Mouse (Mus musculus) thymus, adult 2 months (tissue): ENCODE results near the gene Gm4559. TPM values are rescaled to one million over a fixed set of nuclear protein-coding genes. Genes with fewer than 3 reads are reported as not detected.
"Not testable (repeated sequence)": the region's sequence is repeated elsewhere in the genome, so short reads cannot be mapped to it uniquely, and the experiment has no call there.

Experiments used
- DNase-seq: peaks from one replicate; pipeline ENCODE4 v3.0.0; 2021
- H3K27ac ChIP-seq: fragments of 200-500 bp; 2 replicates; pipeline ENCODE4 v1.5.1; 2012; ENCODE audit warnings: low read length, control low read depth; ENCODE audit not compliant: control insufficient read depth, insufficient read depth
- H3K27me3 ChIP-seq: fragments of 200-500 bp; 2 replicates; pipeline ENCODE4 v1.6.1; 2012; ENCODE audit warnings: mild to moderate bottlenecking, low read length, moderate library complexity, mixed read lengths; ENCODE audit not compliant: control insufficient read depth, insufficient read depth
- H3K36me3 ChIP-seq: fragments of 200-500 bp; 2 replicates; pipeline ENCODE4 v1.6.1; 2012; ENCODE audit warnings: mild to moderate bottlenecking, low read length, moderate library complexity; ENCODE audit not compliant: control insufficient read depth, insufficient read depth
- H3K4me1 ChIP-seq: fragments of 200-500 bp; replicated peaks from 2 replicates; pipeline ENCODE4 v1.6.1; 2012; ENCODE audit warnings: low read length; ENCODE audit not compliant: control insufficient read depth, insufficient read depth
- H3K4me3 ChIP-seq: fragments of 200-500 bp; 2 replicates; pipeline ENCODE4 v1.5.1; 2012; ENCODE audit warnings: mild to moderate bottlenecking, low read length, control low read depth, moderate library complexity; ENCODE audit not compliant: control insufficient read depth, insufficient read depth
- CTCF ChIP-seq: fragments of 200-500 bp; IDR thresholded peaks from 2 replicates; pipeline ENCODE4 v1.5.1; 2012; ENCODE audit warnings: mild to moderate bottlenecking, control low read depth, low read length, moderate library complexity, borderline replicate concordance; ENCODE audit not compliant: control insufficient read depth, poor library complexity, insufficient read depth; ENCODE audit errors: extremely low read depth
- POLR2A ChIP-seq: fragments of 200-500 bp; IDR thresholded peaks from 2 replicates; pipeline ENCODE4 v1.6.1; 2012; ENCODE audit warnings: mild to moderate bottlenecking, low read length, control low read depth, moderate library complexity; ENCODE audit not compliant: control insufficient read depth, poor library complexity, insufficient read depth; ENCODE audit errors: extremely low read depth
- WGBS: fragments of 180-500 bp; shearing (Covaris S2); methylation state at CpG from one replicate; pipeline ENCODE4 v1.1.7; 2018; 5-methylcytosine and 5-hydroxymethylcytosine counted together
- polyA plus RNA-seq: library from polyadenylated mRNA; depleted of rRNA; stranded (reverse); fragments of >200 nt; gene quantifications from 2 replicates; pipeline ENCODE4 v1.2.3, GENCODE M21; 2012

Gm4559 gene
- polyA plus RNA-seq, 1 experiment, result not detected

DNA sequence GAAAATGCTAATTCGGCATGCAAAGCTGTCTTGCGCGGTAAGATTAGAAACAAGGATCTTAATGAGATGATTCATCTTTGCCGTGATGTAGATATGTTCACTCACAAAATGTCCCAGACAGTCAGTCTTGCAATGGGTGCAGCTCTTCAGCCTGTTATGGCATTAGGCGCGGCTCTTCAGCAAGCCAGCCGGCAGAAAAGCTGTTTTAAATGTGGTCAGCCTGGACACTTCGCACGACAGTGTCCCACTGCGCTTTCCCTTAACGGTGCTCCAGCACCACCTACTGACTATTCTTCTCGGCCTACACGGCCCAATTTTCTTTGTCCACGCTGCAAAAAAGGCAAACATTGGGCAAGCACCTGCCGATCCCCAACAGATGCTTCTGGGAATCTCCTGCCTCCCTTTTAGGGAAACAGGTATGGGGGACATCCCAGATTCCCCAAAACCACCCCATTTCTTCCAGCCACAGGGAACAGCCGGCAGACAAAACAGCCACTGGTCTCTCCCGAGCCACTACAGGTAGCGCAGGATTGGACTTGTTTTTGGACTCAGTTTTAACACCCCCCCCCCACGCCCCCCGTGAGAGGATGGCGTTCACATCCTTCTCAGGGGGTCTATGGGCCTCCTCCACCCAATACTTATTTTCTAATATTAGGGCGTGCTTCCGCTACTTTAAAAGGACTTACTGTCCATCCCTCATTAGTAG, 11.1 kb upstream of the Gm4559 start:
- H3K4me1 ChIP-seq, result 0 out of 2 replicates have a peak, but pooled peaks cover 2% of the 10 kb centered on the region
- no peak for DNase-seq
- 28% methylated on average over 23 of the region's 23 CpGs for WGBS
- TF ChIP-seq CTCF, result no peak
- no peak for TF ChIP-seq POLR2A
- H3K27ac ChIP-seq, result no peak overlapping the region
- H3K36me3 ChIP-seq, result no peaks in the 10 kb centered on the region
- no peak overlapping the region for H3K4me3 ChIP-seq
- H3K27me3 ChIP-seq, result no peaks in the 10 kb centered on the region; the same call in 1 of the 2 replicates

DNA sequence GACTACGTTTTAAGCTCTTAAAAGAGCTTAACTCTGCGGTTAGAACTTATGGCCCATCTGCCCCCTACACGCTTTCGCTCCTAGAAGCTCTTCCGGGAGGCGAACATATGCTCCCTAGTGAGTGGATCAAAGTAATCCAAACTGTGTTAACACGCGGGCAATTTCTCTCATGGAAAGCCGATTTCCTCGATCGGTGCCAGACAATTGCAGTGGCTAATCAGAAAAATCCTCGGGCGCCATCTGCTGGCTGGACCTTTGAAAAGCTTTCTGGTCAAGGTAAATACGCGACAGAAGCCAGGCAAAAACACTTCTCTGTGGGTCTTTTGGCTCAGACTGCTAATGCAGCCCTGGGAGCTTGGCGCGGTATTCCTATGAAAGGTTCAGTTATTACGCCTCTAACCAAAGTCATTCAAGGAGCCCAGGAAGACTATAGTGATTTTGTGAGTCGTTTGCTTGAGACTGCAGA, 10.5 kb upstream of the Gm4559 start:
- Histone ChIP-seq H3K27ac (no peak overlapping the region), H3K27me3 (no peaks in the 10 kb centered on the region; the same call in 1 of the 2 replicates), H3K4me3 (peak overlapping the region; percentile 61), H3K36me3 (no peaks in the 10 kb centered on the region), H3K4me1 (0 out of 2 replicates have a peak, but pooled peaks cover 2% of the 10 kb centered on the region)
- peak; percentile 89 for DNase-seq
- no peak for TF ChIP-seq POLR2A
- TF ChIP-seq CTCF, result no peak
- under 1% methylated on average over 19 of the region's 19 CpGs for WGBS

DNA sequence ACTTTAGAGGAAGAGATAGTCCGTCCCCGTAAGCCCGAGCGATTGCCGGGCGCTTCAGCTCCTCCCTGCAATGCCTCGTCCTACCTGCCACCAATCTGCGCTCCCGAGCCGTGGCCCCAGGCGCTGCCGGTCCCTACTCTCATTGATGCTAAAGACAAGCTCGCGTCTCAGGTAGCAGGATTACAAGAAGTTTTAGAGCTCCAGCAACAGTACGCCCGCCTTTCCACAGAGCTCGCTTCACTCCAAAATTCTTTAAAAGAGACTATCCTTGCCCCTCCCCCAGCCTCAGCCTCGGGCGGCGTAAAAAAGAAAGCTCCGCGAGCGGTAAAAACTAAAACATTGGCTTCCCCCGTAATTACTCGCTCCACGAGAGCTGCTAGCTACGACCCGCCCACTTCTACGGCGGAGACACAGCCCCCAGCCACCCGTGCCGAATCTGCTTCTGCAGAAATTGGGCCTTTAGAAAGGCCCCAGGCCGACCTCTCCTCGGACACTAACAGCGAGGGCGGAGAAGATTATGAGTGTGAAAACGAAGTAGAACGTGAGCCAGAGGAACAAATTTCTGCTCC, 9.9 kb upstream of the Gm4559 start:
- H3K4me3 ChIP-seq, result peak overlapping the region; percentile 61
- DNase-seq, result peak; percentile 55
- 0 out of 2 replicates have a peak, but pooled peaks cover 2% of the 10 kb centered on the region for H3K4me1 ChIP-seq
- WGBS, result under 1% methylated on average over 38 of the region's 38 CpGs
- no peaks in the 10 kb centered on the region for H3K36me3 ChIP-seq
- H3K27ac ChIP-seq, result no peak overlapping the region
- TF ChIP-seq CTCF (no peak; the same call in 1 of the 2 replicates), POLR2A (0 out of 2 replicates have a peak, but pooled peaks have one; percentile 25)
- H3K27me3 ChIP-seq, result no peaks in the 10 kb centered on the region; the same call in 1 of the 2 replicates

DNA sequence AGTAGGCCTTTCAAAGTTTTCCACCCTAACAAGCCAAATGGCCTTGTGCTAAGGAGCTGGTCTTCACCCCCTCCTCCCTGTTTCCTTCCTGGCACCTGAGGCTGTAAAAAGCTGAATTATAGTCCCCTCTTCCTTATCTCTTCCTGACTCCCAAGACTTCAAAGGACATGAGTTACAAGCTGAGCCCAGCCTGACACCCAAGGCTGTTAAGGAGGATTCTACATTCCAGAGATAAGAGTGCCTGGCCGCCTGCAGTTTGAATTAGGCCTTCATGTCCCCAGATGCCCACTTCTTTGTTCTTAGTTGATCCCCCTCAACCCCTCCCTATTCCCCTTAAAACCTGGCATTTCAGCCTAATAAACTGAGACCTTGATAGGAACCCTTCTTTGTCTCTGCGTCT, 8.7 kb upstream of the Gm4559 start:
- not testable (repeated sequence) for H3K27me3 ChIP-seq, H3K4me1 ChIP-seq, H3K4me3 ChIP-seq, H3K27ac ChIP-seq, H3K36me3 ChIP-seq, DNase-seq
- WGBS, result 93% methylated on average over 2 of the region's 2 CpGs

DNA sequence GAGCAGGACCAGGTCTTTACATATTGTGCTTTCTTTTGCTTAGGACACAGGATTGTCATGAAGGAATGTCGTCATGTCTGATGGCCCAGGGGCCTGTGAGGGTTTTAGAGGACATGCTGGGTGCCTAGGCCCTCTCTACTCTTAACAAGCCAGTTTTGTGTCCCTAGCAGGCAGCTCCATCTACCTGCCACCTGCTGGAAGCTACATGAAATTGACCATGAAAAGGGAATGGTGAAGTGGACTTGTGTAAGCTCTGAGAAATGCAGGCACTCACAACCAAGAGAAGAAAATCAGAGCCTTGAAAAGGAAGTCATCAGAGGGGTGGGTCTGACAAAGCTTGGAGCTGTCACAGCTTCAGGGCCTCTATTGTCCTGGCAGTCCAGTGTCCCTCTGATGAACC, 5.1 kb upstream of the Gm4559 start:
- 88% methylated on average over 1 of the region's 1 CpGs for WGBS
- H3K4me1 ChIP-seq, H3K4me3 ChIP-seq, H3K27me3 ChIP-seq, H3K27ac ChIP-seq, DNase-seq, H3K36me3 ChIP-seq: not testable (repeated sequence)

DNA sequence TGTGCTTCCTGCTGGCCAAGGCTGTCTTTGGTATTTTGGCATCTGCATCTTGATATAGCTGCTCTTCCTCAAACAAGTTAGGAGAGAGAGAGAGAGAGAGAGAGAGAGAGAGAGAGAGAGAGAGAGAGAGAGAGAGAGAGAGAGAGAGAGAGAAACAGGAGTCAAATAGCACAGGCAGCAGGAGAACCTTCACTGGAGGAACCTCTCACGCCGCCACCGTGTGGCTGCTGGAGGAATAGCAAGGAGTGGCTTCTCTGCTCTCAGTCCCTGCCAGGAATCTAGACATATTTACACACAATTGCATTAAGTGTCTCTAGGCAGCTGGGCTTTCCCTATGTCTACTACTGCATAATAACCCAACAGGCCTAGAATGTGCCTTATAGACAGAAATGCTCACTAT, 4.0 kb upstream of the Gm4559 start:
- DNase-seq, result peak; percentile 67
- H3K4me3 ChIP-seq, H3K27me3 ChIP-seq, H3K27ac ChIP-seq, H3K36me3 ChIP-seq, H3K4me1 ChIP-seq: not testable (repeated sequence)
- 0% methylated on average over 3 of the region's 3 CpGs for WGBS
- 0 out of 2 replicates have a peak, but pooled peaks have one; percentile 27 for TF ChIP-seq CTCF

DNA sequence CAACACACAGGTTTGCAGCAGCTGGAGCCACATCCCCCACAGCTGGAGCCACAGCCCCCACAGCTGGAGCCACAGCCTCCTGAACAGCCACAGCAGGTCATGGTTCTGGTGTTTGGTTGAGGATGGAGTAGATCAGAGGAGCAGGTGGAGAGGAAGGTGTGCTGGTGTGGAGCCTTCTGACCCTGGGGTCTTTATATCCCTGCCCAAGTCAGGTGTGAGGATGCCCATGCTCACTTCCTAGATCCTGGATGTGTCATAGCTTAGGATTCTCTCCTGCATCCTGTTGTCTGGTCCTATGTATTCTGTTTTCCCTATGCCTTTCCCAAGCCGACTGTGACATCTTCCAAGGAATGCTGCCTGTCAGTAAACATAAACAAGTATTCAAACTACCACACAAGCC, 15.9 kb downstream of the Gm4559 start, which contains the start of gene Gm2431:
Gene Gm2431 (minus strand): TSS at position 101 of the 400 bp plus-strand sequence.
- not testable (repeated sequence) for H3K36me3 ChIP-seq, DNase-seq, H3K27ac ChIP-seq, H3K27me3 ChIP-seq, H3K4me3 ChIP-seq, H3K4me1 ChIP-seq
- WGBS, result 42% methylated on average over 1 of the region's 1 CpGs
